Mouse (Mus musculus) intestine, embryonic 16.5 days (tissue): ENCODE results near the gene Mcur1. TPM values are rescaled to one million over a fixed set of nuclear protein-coding genes. Genes with fewer than 3 reads are reported as not detected.

Experiments used
- ATAC-seq: fragments of 200-750 bp; cut with Nextera tagmentation; 2 replicates; pipeline ENCODE4 v1.8.0; 2017; ENCODE audit warnings: moderate TSS enrichment, moderate library complexity
- H3K27ac ChIP-seq: fragments of 300-500 bp; sonication (generic); 2 replicates; pipeline ENCODE4 v1.5.1; 2014; ENCODE audit warnings: mild to moderate bottlenecking, low read length
- H3K27me3 ChIP-seq: fragments of 300-500 bp; sonication (generic); replicated peaks from 2 replicates; pipeline ENCODE4 v1.6.1; 2014; ENCODE audit warnings: low read length, control low read depth, mixed read lengths; ENCODE audit not compliant: control insufficient read depth, insufficient read depth
- H3K36me3 ChIP-seq: fragments of 300-500 bp; sonication (generic); 2 replicates; pipeline ENCODE4 v1.6.1; 2014; ENCODE audit warnings: low read length, control low read depth; ENCODE audit not compliant: control insufficient read depth, insufficient read depth
- H3K4me1 ChIP-seq: fragments of 300-500 bp; sonication (generic); 2 replicates; pipeline ENCODE4 v1.6.1; 2014; ENCODE audit warnings: low read length, control low read depth, mixed read lengths; ENCODE audit not compliant: control insufficient read depth, insufficient read depth
- H3K4me2 ChIP-seq: fragments of 300-500 bp; sonication (generic); 2 replicates; pipeline ENCODE4 v1.6.1; 2014; ENCODE audit warnings: low read depth, low read length, control low read depth
- H3K4me3 ChIP-seq: fragments of 300-500 bp; sonication (generic); 2 replicates; pipeline ENCODE4 v1.5.1; 2014; ENCODE audit warnings: mild to moderate bottlenecking, low read length
- H3K9ac ChIP-seq: fragments of 300-500 bp; sonication (generic); 2 replicates; pipeline ENCODE4 v1.6.1; 2014; ENCODE audit warnings: low read depth, low read length
- H3K9me3 ChIP-seq: fragments of 300-500 bp; sonication (generic); 2 replicates; pipeline ENCODE4 v1.6.1; 2016; ENCODE audit warnings: low read length, control low read depth; ENCODE audit not compliant: control insufficient read depth
- WGBS: fragments of 180-500 bp; shearing (Covaris S2); extraction: QIAGEN DNeasy Blood & Tissue Kit; methylation state at CpG from one replicate; pipeline ENCODE4 v1.1.7; 2014; 5-methylcytosine and 5-hydroxymethylcytosine counted together
- polyA plus RNA-seq: library from polyadenylated mRNA; unstranded; fragments of >200 nt; fragmentation: Nextera tagmentation; extraction: Ambion mirVana; gene quantifications from 2 replicates; pipeline ENCODE4 v1.2.1, GENCODE M21; 2015

The Mcur1 gene
- polyA plus RNA-seq, 1 experiment from 2014 or later = 8.6 TPM

DNA sequence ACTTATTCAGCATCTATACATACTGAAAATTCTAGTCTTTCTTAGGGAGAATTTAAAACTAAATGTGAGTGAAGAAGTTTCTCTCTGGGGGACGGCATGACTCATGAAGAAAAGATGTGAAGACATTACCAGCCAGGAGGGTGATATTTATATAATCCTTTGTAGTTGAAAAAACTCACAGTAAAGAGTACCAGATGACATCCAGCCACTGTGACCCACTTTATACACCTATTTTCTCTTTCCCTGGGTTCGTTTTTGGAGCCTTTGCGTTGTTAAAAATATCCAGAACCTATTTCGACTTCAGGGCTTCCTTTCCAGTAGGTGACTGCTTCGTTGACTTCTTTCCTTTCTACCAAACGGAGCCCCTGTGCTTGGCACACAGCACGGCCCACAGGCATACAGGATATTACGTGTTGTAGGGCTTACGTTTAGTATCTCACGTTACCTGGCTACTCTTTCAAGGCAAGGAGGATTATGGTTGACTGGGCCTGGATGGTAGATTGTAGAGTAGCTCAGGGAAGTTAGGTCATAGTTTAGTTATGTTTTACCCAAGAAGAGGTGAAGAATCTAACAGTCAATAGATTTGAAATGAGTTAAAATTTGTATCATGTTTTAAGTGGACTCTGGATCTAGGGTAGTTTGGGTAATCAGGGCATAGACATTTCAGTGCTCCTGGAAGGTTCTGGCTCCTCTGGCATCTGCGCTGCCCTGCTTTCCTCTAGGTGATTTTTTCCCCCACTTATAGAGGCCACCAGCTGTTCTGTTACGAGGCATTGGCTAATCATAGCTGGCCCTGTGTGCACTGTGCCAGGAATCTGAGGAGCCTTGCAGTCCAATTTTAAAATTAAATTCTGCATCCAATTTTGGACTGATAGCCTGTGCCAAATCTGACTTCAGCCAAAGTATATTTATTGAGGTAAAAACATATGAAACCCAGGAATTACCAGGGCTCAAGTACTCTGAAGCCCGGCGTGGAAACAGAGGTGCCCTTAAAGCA lies 28.2 kb upstream of the Mcur1 start:
- ATAC-seq = no peak
- no peaks in the 10 kb centered on the region for H3K9me3 ChIP-seq
- no peak overlapping the region for H3K4me3 ChIP-seq
- no peaks in the 10 kb centered on the region for H3K4me1 ChIP-seq
- WGBS = 79% methylated on average over 14 of the region's 14 CpGs
- H3K27me3 ChIP-seq = no peaks in the 10 kb centered on the region
- no peak overlapping the region for H3K27ac ChIP-seq
- no peak overlapping the region for H3K4me2 ChIP-seq
- no peaks in the 10 kb centered on the region for H3K36me3 ChIP-seq
- H3K9ac ChIP-seq = no peak overlapping the region

DNA sequence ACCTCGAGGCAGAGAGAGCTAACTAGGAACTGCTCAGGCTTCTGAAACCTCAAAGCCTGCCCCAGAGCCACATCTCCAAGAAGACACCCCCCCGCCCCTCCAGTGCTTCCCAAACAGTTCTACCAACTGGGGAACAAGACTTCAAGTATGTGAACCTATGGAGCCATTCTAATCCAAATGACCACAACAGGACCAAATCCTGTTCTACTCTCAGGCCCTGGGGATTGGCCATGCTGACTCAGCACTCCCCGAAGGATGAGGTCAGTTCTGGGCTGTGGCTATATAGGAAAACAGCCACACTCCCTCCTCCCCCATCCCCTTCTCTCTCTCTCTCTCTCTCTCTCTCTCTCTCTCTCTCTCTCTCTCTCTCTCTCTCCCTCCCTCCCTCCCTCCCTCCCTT lies 27.0 kb upstream of the Mcur1 start:
- H3K9me3 ChIP-seq = no peaks in the 10 kb centered on the region
- no peak overlapping the region for H3K9ac ChIP-seq
- H3K27ac ChIP-seq = no peak overlapping the region
- H3K36me3 ChIP-seq = no peaks in the 10 kb centered on the region
- ATAC-seq = no peak
- no peaks in the 10 kb centered on the region for H3K27me3 ChIP-seq
- H3K4me3 ChIP-seq = no peak overlapping the region
- no peaks in the 10 kb centered on the region for H3K4me1 ChIP-seq
- 77% methylated on average over 3 of the region's 3 CpGs for WGBS
- H3K4me2 ChIP-seq = no peak overlapping the region

GRCm38 (mm10) chr13:43585335-43585734 lies 25.3 kb upstream of the Mcur1 start:
- no peak overlapping the region for H3K4me2 ChIP-seq
- ATAC-seq = no peak
- H3K36me3 ChIP-seq = no peaks in the 10 kb centered on the region
- H3K27ac ChIP-seq = no peak overlapping the region
- H3K27me3 ChIP-seq = no peaks in the 10 kb centered on the region
- H3K4me1 ChIP-seq = no peaks in the 10 kb centered on the region
- no peak overlapping the region for H3K9ac ChIP-seq
- 64% methylated on average over 2 of the region's 2 CpGs for WGBS
- no peaks in the 10 kb centered on the region for H3K9me3 ChIP-seq
- no peak overlapping the region for H3K4me3 ChIP-seq

GRCm38 (mm10) chr13:43583504-43583903 lies 23.5 kb upstream of the Mcur1 start:
- no peaks in the 10 kb centered on the region for H3K36me3 ChIP-seq
- no peaks in the 10 kb centered on the region for H3K9me3 ChIP-seq
- H3K4me1 ChIP-seq = no peaks in the 10 kb centered on the region
- no peaks in the 10 kb centered on the region for H3K27me3 ChIP-seq
- ATAC-seq = no peak
- H3K27ac ChIP-seq = no peak overlapping the region
- no peak overlapping the region for H3K4me2 ChIP-seq
- H3K9ac ChIP-seq = no peak overlapping the region
- H3K4me3 ChIP-seq = no peak overlapping the region
- 67% methylated on average over 8 of the region's 8 CpGs for WGBS

GRCm38 (mm10) chr13:43582961-43583360 lies 23.0 kb upstream of the Mcur1 start:
- 44% methylated on average over 16 of the region's 16 CpGs for WGBS
- Histone ChIP-seq H3K4me2 (no peak overlapping the region), H3K27ac (no peak overlapping the region), H3K4me1 (no peaks in the 10 kb centered on the region), H3K4me3 (no peak overlapping the region), H3K36me3 (no peaks in the 10 kb centered on the region), H3K9me3 (no peaks in the 10 kb centered on the region), H3K9ac (no peak overlapping the region), H3K27me3 (no peaks in the 10 kb centered on the region)
- ATAC-seq = no peak

GRCm38 (mm10) chr13:43580661-43581060 lies 20.7 kb upstream of the Mcur1 start:
- no peak overlapping the region for H3K27ac ChIP-seq
- H3K4me2 ChIP-seq = no peak overlapping the region
- no peaks in the 10 kb centered on the region for H3K36me3 ChIP-seq
- H3K9me3 ChIP-seq = no peaks in the 10 kb centered on the region
- no peak overlapping the region for H3K9ac ChIP-seq
- no peaks in the 10 kb centered on the region for H3K27me3 ChIP-seq
- H3K4me1 ChIP-seq = no peaks in the 10 kb centered on the region
- no peak overlapping the region for H3K4me3 ChIP-seq
- no peak for ATAC-seq
- 94% methylated on average over 5 of the region's 5 CpGs for WGBS

- no peak overlapping the region for H3K4me2 ChIP-seq
- no peak for ATAC-seq
- H3K27ac ChIP-seq = no peak overlapping the region
- H3K9ac ChIP-seq = no peak overlapping the region
- no peaks in the 10 kb centered on the region for H3K36me3 ChIP-seq
- H3K9me3 ChIP-seq = no peaks in the 10 kb centered on the region
- no peaks in the 10 kb centered on the region for H3K27me3 ChIP-seq
- no peaks in the 10 kb centered on the region for H3K4me1 ChIP-seq
- WGBS = 25% methylated on average over 18 of the region's 18 CpGs
- H3K4me3 ChIP-seq = no peak overlapping the region
Observed at GRCm38 (mm10) chr13:43579740-43580139, 19.7 kb upstream of the Mcur1 start.

DNA sequence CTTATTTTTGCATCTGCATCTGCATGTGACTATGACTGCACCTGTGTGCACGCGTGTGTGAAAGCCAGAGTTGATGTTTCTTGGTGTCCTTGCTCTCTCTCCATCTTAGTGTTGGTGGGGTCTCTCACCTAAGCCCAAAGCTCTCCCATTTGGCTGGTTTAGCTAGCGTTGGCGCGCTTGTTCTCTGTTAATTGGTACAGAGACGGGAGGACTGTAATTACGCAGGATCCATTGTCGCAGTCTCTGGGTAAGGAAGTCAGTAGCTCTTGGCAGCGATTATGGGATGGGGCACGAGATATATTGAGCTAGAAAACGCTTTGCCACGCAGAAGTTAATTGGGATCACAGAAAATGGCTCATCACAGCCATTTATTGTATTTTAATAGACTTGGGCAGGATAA lies 17.8 kb upstream of the Mcur1 start:
- WGBS = 89% methylated on average over 12 of the region's 12 CpGs
- Histone ChIP-seq H3K9ac (no peak overlapping the region), H3K4me3 (no peak overlapping the region), H3K4me1 (no peaks in the 10 kb centered on the region), H3K27me3 (no peaks in the 10 kb centered on the region), H3K9me3 (no peaks in the 10 kb centered on the region), H3K27ac (no peak overlapping the region), H3K36me3 (no peaks in the 10 kb centered on the region), H3K4me2 (no peak overlapping the region)
- ATAC-seq = no peak

- ATAC-seq = no peak
- H3K4me1 ChIP-seq = no peaks in the 10 kb centered on the region
- no peaks in the 10 kb centered on the region for H3K27me3 ChIP-seq
- no peaks in the 10 kb centered on the region for H3K36me3 ChIP-seq
- 65% methylated on average over 5 of the region's 5 CpGs for WGBS
- H3K4me2 ChIP-seq = no peak overlapping the region
- H3K4me3 ChIP-seq = no peak overlapping the region
- no peak overlapping the region for H3K9ac ChIP-seq
- no peak overlapping the region for H3K27ac ChIP-seq
- no peaks in the 10 kb centered on the region for H3K9me3 ChIP-seq
Observed at GRCm38 (mm10) chr13:43577254-43577653, 17.3 kb upstream of the Mcur1 start.
